In genomic region chr17:15365650-15366049, GRCm38 (mm10) we compare ENCODE assay signal across 15 mouse cellular contexts. TPM values are rescaled to one million over a fixed set of nuclear protein-coding genes. Genes with fewer than 3 reads are reported as not detected.
DNase-seq lines count a peak whose midpoint lies in the region; ATAC-seq and TF ChIP-seq lines count a peak whose summit lies in the region.
"Had no signal": no experiment of that assay in that cellular context is flagged by ENCODE, and none has a peak within 500 bp of the region (broad histone marks: within the 10 kb centered on the region; RNA-seq: fewer than 3 reads in every experiment).

No protein-coding gene starts in this region.

- no peaks in the 10 kb centered on the region for H3K27me3 ChIP-seq in stomach, postnatal 0 days (ENCODE audit: control insufficient read depth, insufficient read depth, low read length)
- no peaks in the 10 kb centered on the region for H3K27me3 ChIP-seq in kidney, adult 2 months (replicated peaks; ENCODE audit: control insufficient read depth, insufficient read depth, low read length)
- H3K27me3 ChIP-seq: neural tube, embryonic 12.5 days had no signal

- H3K9ac ChIP-seq in stomach, postnatal 0 days (ENCODE audit: low read length): no peak overlapping the region
- H3K9ac ChIP-seq: limb, embryonic 13.5 days; neural tube, embryonic 12.5 days had no signal

- H3K4me1 ChIP-seq in lung, adult 2 months (ENCODE audit: control insufficient read depth, insufficient read depth, low read length): no peaks in the 10 kb centered on the region
- H3K4me1 ChIP-seq in stomach, postnatal 0 days (replicated peaks; ENCODE audit: control insufficient read depth, insufficient read depth): no peaks in the 10 kb centered on the region
- H3K4me1 ChIP-seq in kidney, adult 2 months (ENCODE audit: control insufficient read depth, insufficient read depth, low read length): no peaks in the 10 kb centered on the region
- H3K4me1 ChIP-seq: limb, embryonic 13.5 days had no signal

- H3K4me3 ChIP-seq in lung, adult 2 months (replicated peaks; ENCODE audit: extremely low read depth, low read depth, low read length): no peak overlapping the region
- H3K4me3 ChIP-seq in stomach, postnatal 0 days (ENCODE audit: low read depth, low read length): no peak overlapping the region
- no peak overlapping the region for H3K4me3 ChIP-seq in kidney, adult 2 months (ENCODE audit: insufficient read depth, low read depth, low read length)
- H3K4me3 ChIP-seq: erythroblast, embryonic 14.5 days; limb, embryonic 13.5 days; neural tube, embryonic 12.5 days had no signal

- no peak overlapping the region for H3K4me2 ChIP-seq in stomach, postnatal 0 days (replicated peaks; ENCODE audit: low read depth)
- H3K4me2 ChIP-seq: limb, embryonic 13.5 days; neural tube, embryonic 12.5 days had no signal

- TF ChIP-seq CTCF in lung, adult 2 months (IDR thresholded peaks at IDR 0.05; ENCODE audit: insufficient read depth, low read length): no peak
- no peak for TF ChIP-seq CTCF in stomach, postnatal 0 days (IDR thresholded peaks at IDR 0.05; ENCODE audit: low read depth)
- TF ChIP-seq CTCF in kidney, adult 2 months (conservative IDR thresholded peaks at IDR 0.05; ENCODE audit: insufficient read depth, insufficient read length, low read depth, low read length): no peak

- no peak for TF ChIP-seq EP300 in stomach, postnatal 0 days (optimal IDR thresholded peaks at IDR 0.05)

- TF ChIP-seq POLR2A in lung, adult 2 months (IDR thresholded peaks at IDR 0.05; ENCODE audit: borderline replicate concordance, extremely low read depth, low read depth, low read length): no peak
- no peak for TF ChIP-seq POLR2A in kidney, adult 2 months (IDR thresholded peaks at IDR 0.05; ENCODE audit: low read depth, low read length)

- peak; percentile 74; the same call in 1 of the 2 replicates for ATAC-seq in stomach, postnatal 0 days (ENCODE audit: low FRiP score, low TSS enrichment)

- WGBS in lung, adult 2 months: 33% methylated on average over 5 of the region's 5 CpGs
- WGBS in stomach, postnatal 0 days: 28% methylated on average over 5 of the region's 5 CpGs
- WGBS in kidney, adult 2 months: 56% methylated on average over 5 of the region's 5 CpGs

- DNase-seq in lung, postnatal 10 days: peak; percentile 63
- no peak for DNase-seq in lung, adult 2 months
- peak; percentile 23 for DNase-seq in adrenal gland, postnatal 25 days
- peak; percentile 21 for DNase-seq in heart, adult 8-10 months (ENCODE audit: low spot score)
- DNase-seq in stomach, postnatal 0 days (ENCODE audit: low spot score): peak; percentile 29
- no peak for DNase-seq in layer of hippocampus, postnatal 25 days (ENCODE audit: extremely low spot score in 1 of 2, low spot score in 1 of 2)
- DNase-seq in kidney, adult 2 months: no peak
- DNase-seq: cerebellum, postnatal 14 days; layer of hippocampus, adult 9-11 months; right cerebral cortex, postnatal 14 days had no signal

- no peaks in the 10 kb centered on the region for H3K9me3 ChIP-seq in stomach, postnatal 0 days (ENCODE audit: control insufficient read depth, low read length)
- H3K9me3 ChIP-seq: G1E; limb, embryonic 13.5 days; neural tube, embryonic 12.5 days had no signal

- no peaks in the 10 kb centered on the region for H3K36me3 ChIP-seq in stomach, postnatal 0 days (ENCODE audit: control insufficient read depth, insufficient read depth, low read length)
- no peaks in the 10 kb centered on the region; the same call in 1 of the 2 replicates for H3K36me3 ChIP-seq in kidney, adult 2 months (ENCODE audit: control insufficient read depth, insufficient read depth, low read length)
- H3K36me3 ChIP-seq: G1E had no signal

- H3K27ac ChIP-seq in stomach, postnatal 0 days (replicated peaks): peak overlapping the region; percentile 26; the same call in 1 of the 2 replicates
- no peak overlapping the region for H3K27ac ChIP-seq in kidney, adult 2 months (ENCODE audit: insufficient read depth, low read depth, low read length)
- H3K27ac ChIP-seq: limb, embryonic 13.5 days; neural tube, embryonic 12.5 days had no signal

RNA-seq across cellular contexts. Expression of gene Dll1, which starts 11.0 kb away (rescaled TPM):
- 22.7 and 51.1 TPM in 2 replicates for polyA plus RNA-seq in lung, adult 2 months (2012; rRNA removed)
- 5.9 and 6.7 TPM in 2 replicates for total RNA-seq in adrenal gland, postnatal 25 days (2021)
- total RNA-seq in heart, adult 8-10 months (2022): 1 to 10 TPM; 3.7 to 7.3 (median 5.7) TPM
- 3.5 and 4.4 TPM in 2 replicates for polyA plus RNA-seq in stomach, postnatal 0 days (2015; fragmentation: Nextera tagmentation; extraction: Ambion mirVana)
- 10 to 100 TPM; 11.6 to 12.8 TPM for total RNA-seq in layer of hippocampus, postnatal 25 days (2021)
- polyA plus RNA-seq in kidney, adult 2 months (2012; rRNA removed): 12.3 and 14.1 TPM in 2 replicates
- total RNA-seq: G1E; megakaryocyte progenitor cell, adult 5-6 weeks had no signal
- polyA plus RNA-seq: G1E had no signal

RNA-seq across cellular contexts. Expression of gene Fam120b, which starts 30.4 kb away (rescaled TPM):
- polyA plus RNA-seq in lung, adult 2 months (2012; rRNA removed): 9.9 and 11.5 TPM in 2 replicates
- 20.6 and 27.4 TPM in 2 replicates for total RNA-seq in adrenal gland, postnatal 25 days (2021)
- total RNA-seq in heart, adult 8-10 months (2022): 10 to 100 TPM; 11.2 to 14.7 (median 14.2) TPM
- polyA plus RNA-seq in stomach, postnatal 0 days (2015; fragmentation: Nextera tagmentation; extraction: Ambion mirVana): 10.0 and 12.1 TPM in 2 replicates
- total RNA-seq in layer of hippocampus, postnatal 25 days (2021): 10 to 100 TPM; 42.3 to 45.1 TPM
- polyA plus RNA-seq in kidney, adult 2 months (2012; rRNA removed): 11.7 and 12.3 TPM in 2 replicates

Comparison
In these comparisons a context has a peak if more than half of its experiments do, and no peak if none do; other contexts are left out.
1. DNase-seq: peak in lung, postnatal 10 days (single experiment), adrenal gland, postnatal 25 days (single experiment), heart, adult 8-10 months (single experiment) and stomach, postnatal 0 days (single experiment); none in lung, adult 2 months (single experiment), layer of hippocampus, postnatal 25 days (0 of 2) and kidney, adult 2 months (single experiment).